Mouse (Mus musculus) left cerebral cortex, adult 2 months (tissue): ENCODE measurements around the gene Lrmda. TPM values are rescaled to one million over a fixed set of nuclear protein-coding genes. Genes with fewer than 3 reads are reported as not detected.

Source experiments
- DNase-seq, 2 experiments: peaks; one replicate each; pipeline ENCODE4 v3.0.0; 2021 to 2022; ENCODE audit warnings: low spot score in 2 of 2, mixed read lengths in 1 of 2; ENCODE audit errors: extremely low spot score in 1 of 2
- H3K27ac ChIP-seq: fragments of 200-600 bp; 2 replicates; pipeline ENCODE4 v1.8.1; 2022
- H3K4me3 ChIP-seq: fragments of 200-600 bp; 2 replicates; pipeline ENCODE4 v1.8.1; 2022
- CTCF ChIP-seq: fragments of 200-600 bp; IDR thresholded peaks from 2 replicates; pipeline ENCODE4 v1.8.1; 2022; ENCODE audit warnings: antibody characterized with exemption, mild to moderate bottlenecking, moderate library complexity
- intact Hi-C: fragments of 180-260 bp; cut with DNase I; formaldehyde crosslinking; loops from one replicate; pipeline ENCODE4 v1.15.1; 2025
- total RNA-seq, 2 experiments: library from RNA; stranded (reverse); gene quantifications; 2 replicates each; pipeline ENCODE4 v1.2.3; 2021

Gene Lrmda
- total RNA-seq, 2 experiments from 2014 or later = 0.87 to 0.97 TPM

GRCm38 (mm10) chr14:22620191-22620590 lies 600.7 kb downstream of the Lrmda start:
- intact Hi-C loops = no loop called here
- no peak for TF ChIP-seq CTCF
- no peak overlapping the region for H3K27ac ChIP-seq
- H3K4me3 ChIP-seq = no peak overlapping the region
- DNase-seq = no peak

GRCm38 (mm10) chr14:22621941-22622340 lies 602.4 kb downstream of the Lrmda start:
- Histone ChIP-seq H3K4me3 (no peak overlapping the region), H3K27ac (no peak overlapping the region)
- no peak for DNase-seq
- intact Hi-C loops = no loop called here
- no peak for TF ChIP-seq CTCF

- no peak for TF ChIP-seq CTCF
- intact Hi-C loops = no loop called here
- DNase-seq = no peak
- no peak overlapping the region for H3K27ac ChIP-seq
- no peak overlapping the region for H3K4me3 ChIP-seq
Measured at GRCm38 (mm10) chr14:22627105-22627829, 607.8 kb downstream of the Lrmda start.

GRCm38 (mm10) chr14:22630361-22630867 lies 610.9 kb downstream of the Lrmda start:
- Histone ChIP-seq H3K27ac (no peak overlapping the region), H3K4me3 (no peak overlapping the region)
- no peak for TF ChIP-seq CTCF
- no peak for DNase-seq
- intact Hi-C loops = no loop called here

GRCm38 (mm10) chr14:22633612-22634011 lies 614.1 kb downstream of the Lrmda start:
- intact Hi-C loops = no loop called here
- H3K4me3 ChIP-seq = no peak overlapping the region
- TF ChIP-seq CTCF = no peak

GRCm38 (mm10) chr14:22643494-22643893 lies 624.0 kb downstream of the Lrmda start:
- intact Hi-C loops = no loop called here
- TF ChIP-seq CTCF = no peak
- no peak overlapping the region for H3K4me3 ChIP-seq
- no peak overlapping the region for H3K27ac ChIP-seq
- no peak for DNase-seq

More at GRCm38 (mm10) chr14:22633612-22634011, 614.1 kb downstream of the Lrmda start:
- DNase-seq = no peak
- H3K27ac ChIP-seq = no peak overlapping the region

GRCm38 (mm10) chr14:22647879-22648611 lies 628.5 kb downstream of the Lrmda start:
- no peak for TF ChIP-seq CTCF
- Histone ChIP-seq H3K4me3 (no peak overlapping the region), H3K27ac (no peak overlapping the region)
- no peak for DNase-seq
- intact Hi-C loops = no loop called here

- TF ChIP-seq CTCF = no peak
- H3K27ac ChIP-seq = no peak overlapping the region
- no peak overlapping the region for H3K4me3 ChIP-seq
- no peak for DNase-seq
- intact Hi-C loops = no loop called here
Measured at GRCm38 (mm10) chr14:22649411-22649911, 629.9 kb downstream of the Lrmda start.

- intact Hi-C loops = no loop called here
- no peak overlapping the region for H3K4me3 ChIP-seq
- DNase-seq = no peak
- TF ChIP-seq CTCF = no peak
- H3K27ac ChIP-seq = no peak overlapping the region
Measured at GRCm38 (mm10) chr14:22649985-22650984, 630.8 kb downstream of the Lrmda start.

GRCm38 (mm10) chr14:22651131-22651952 lies 631.8 kb downstream of the Lrmda start:
- no peak for DNase-seq
- intact Hi-C loops = no loop called here
- H3K4me3 ChIP-seq = no peak overlapping the region
- no peak for TF ChIP-seq CTCF
- no peak overlapping the region for H3K27ac ChIP-seq
